Mouse (Mus musculus) liver, postnatal 0 days (tissue): ENCODE measurements around the gene Kcmf1.

Source experiments
- CTCF ChIP-seq: sonication (generic); IDR thresholded peaks from 2 replicates; pipeline ENCODE4 v1.5.1; 2016; ENCODE audit warnings: antibody characterized with exemption, low read depth
- EP300 ChIP-seq: IDR thresholded peaks from 2 replicates; pipeline ENCODE4 v1.6.1; 2016; ENCODE audit warnings: antibody characterized with exemption, low read depth, mild to moderate bottlenecking

DNA sequence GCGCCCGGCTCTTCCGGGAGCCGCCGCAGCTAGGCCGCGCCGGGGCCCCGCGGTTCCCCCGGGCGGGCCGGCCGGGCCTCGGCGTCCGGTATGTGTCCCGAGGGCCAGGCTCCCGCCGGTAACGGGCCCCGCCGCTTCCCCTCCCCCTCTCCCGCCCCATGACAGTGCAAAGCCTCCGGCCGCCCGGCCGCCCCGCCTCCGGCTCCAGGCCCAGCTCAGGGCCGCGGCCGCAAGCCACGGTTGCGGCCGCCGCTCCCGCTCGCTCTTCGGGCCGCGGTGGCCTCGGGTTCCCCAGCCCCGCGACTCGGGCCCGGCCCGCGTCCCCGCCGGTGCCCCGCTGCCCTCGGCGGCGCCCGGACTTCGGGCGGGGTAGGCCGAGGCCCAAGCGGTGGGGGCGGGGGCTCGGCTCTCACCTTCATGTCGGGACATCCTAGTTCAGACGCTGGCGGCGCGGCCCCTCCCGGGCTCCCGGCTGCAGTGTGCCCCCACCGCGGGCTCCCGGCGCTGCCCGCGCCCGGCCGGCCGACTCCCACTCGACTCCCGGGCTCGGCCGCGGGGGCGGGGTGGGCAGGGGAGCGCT is 488 bp downstream of the Kcmf1 start:
- TF ChIP-seq EP300, result no peak
- TF ChIP-seq CTCF, result no peak
